Mouse (Mus musculus): ENCODE data around the gene Spocd1. TPM values are rescaled to one million over a fixed set of nuclear protein-coding genes. Genes with fewer than 3 reads are reported as not detected.

The Spocd1 gene
- total and polyA plus RNA-seq, 3 experiments: 0.04 to 0.07 TPM; not detected in 1

GRCm38 (mm10) chr4:129970168-129970567, 41.1 kb downstream of the Spocd1 start:
- Histone ChIP-seq H3K27me3 (replicated peaks) (peaks cover 56% of the 10 kb centered on the region), H3K4me1 (ENCODE audit: control insufficient read depth in 1 of 2, insufficient read depth in 2 of 2) (peaks cover 20 to 45% of the 10 kb centered on the region in 2 experiments), H3K9ac (ENCODE audit: insufficient read depth, low read depth) (no peak overlapping the region), H3K27ac (ENCODE audit: insufficient read depth, low read depth) (no peak overlapping the region), H3K79me2 (replicated peaks; ENCODE audit: control insufficient read depth, extremely low read depth, insufficient read depth, poor library complexity, severe bottlenecking) (no peaks in the 10 kb centered on the region), H3K4me2 (ENCODE audit: insufficient read depth, low read depth, poor library complexity, severe bottlenecking) (no peak overlapping the region), H3K9me3 (replicated peaks; ENCODE audit: low read length) (no peaks in the 10 kb centered on the region), H3K36me3 (replicated peaks in 1 of 2; ENCODE audit: control insufficient read depth in 1 of 2, insufficient read depth in 1 of 2, low read length in 1 of 2) (no peaks in the 10 kb centered on the region), H3K4me3 (replicated peaks in 1 of 3; ENCODE audit: low read depth in 2 of 3, low read length in 2 of 3, poor library complexity in 1 of 3) (no peak overlapping the region)
- dilution Hi-C loops (cut with MboI; ENCODE audit: extremely low pct_ligation_motif_present, extremely low pct_unique_long_range_greater_than_20kb, low sequenced_read_pairs) (no loop called here), in situ Hi-C loops (cut with MboI; ENCODE audit: low pct_ligation_motif_present, low pct_unique_long_range_greater_than_20kb, low sequenced_read_pairs) (no loop called here)
- DNase-seq (ENCODE audit: extremely low read depth): no peak
- TF ChIP-seq CTCF (conservative IDR thresholded peaks at IDR 0.05 in 1 of 2, IDR thresholded peaks at IDR 0.05 in 1 of 2; ENCODE audit: low read depth in 2 of 2, low read length in 2 of 2) (no peak), ZMIZ1 (IDR thresholded peaks at IDR 0.05; ENCODE audit: low read depth, low read length) (no peak), TBP (conservative IDR thresholded peaks at IDR 0.05; ENCODE audit: low read depth, low read length) (no peak), EP300 (IDR thresholded peaks at IDR 0.05; ENCODE audit: low read length) (no peak), JUN (IDR thresholded peaks at IDR 0.05; ENCODE audit: insufficient read depth, low read depth, low read length) (no peak), SIN3A (IDR thresholded peaks at IDR 0.05; ENCODE audit: low read length) (no peak), ELF1 (IDR thresholded peaks at IDR 0.05; ENCODE audit: low read depth, low read length) (no peak), ZC3H11A (IDR thresholded peaks at IDR 0.05; ENCODE audit: low read depth, low read length) (no peak), MAX (IDR thresholded peaks at IDR 0.05; ENCODE audit: low read length) (no peak), ZNF384 (IDR thresholded peaks at IDR 0.05; ENCODE audit: low read depth, low read length) (no peak), CHD2 (IDR thresholded peaks at IDR 0.05; ENCODE audit: low read length) (no peak), PAX5 (IDR thresholded peaks at IDR 0.05; ENCODE audit: low read length) (no peak), USF1 (IDR thresholded peaks at IDR 0.05; ENCODE audit: low read depth, low read length) (no peak), USF2 (conservative IDR thresholded peaks at IDR 0.05; ENCODE audit: low read depth, low read length) (no peak), JUND (conservative IDR thresholded peaks at IDR 0.05; ENCODE audit: low read depth, low read length) (no peak), MEF2A (IDR thresholded peaks at IDR 0.05; ENCODE audit: borderline replicate concordance, low read depth, low read length) (no peak), UBTF (IDR thresholded peaks at IDR 0.05; ENCODE audit: low read depth, low read length) (no peak)

- no peak for DNase-seq (ENCODE audit: extremely low read depth)
- H3K4me1 ChIP-seq (ENCODE audit: control insufficient read depth in 1 of 2, insufficient read depth in 2 of 2): peaks cover 18 to 38% of the 10 kb centered on the region in 2 experiments
- dilution Hi-C loops (cut with MboI; ENCODE audit: extremely low pct_ligation_motif_present, extremely low pct_unique_long_range_greater_than_20kb, low sequenced_read_pairs): no loop called here
- H3K9ac ChIP-seq (ENCODE audit: insufficient read depth, low read depth): no peak overlapping the region
- no peak overlapping the region for H3K27ac ChIP-seq (ENCODE audit: insufficient read depth, low read depth)
- H3K36me3 ChIP-seq (replicated peaks in 1 of 2; ENCODE audit: control insufficient read depth in 1 of 2, insufficient read depth in 1 of 2, low read length in 1 of 2): no peaks in the 10 kb centered on the region
- in situ Hi-C loops (cut with MboI; ENCODE audit: low pct_ligation_motif_present, low pct_unique_long_range_greater_than_20kb, low sequenced_read_pairs): no loop called here
- H3K27me3 ChIP-seq (replicated peaks): peaks cover 58% of the 10 kb centered on the region
- TF ChIP-seq ETS1 (conservative IDR thresholded peaks at IDR 0.05; ENCODE audit: low read depth, low read length) (no peak), MXI1 (IDR thresholded peaks at IDR 0.05; ENCODE audit: low read depth, low read length) (no peak), NRF1 (IDR thresholded peaks at IDR 0.05; ENCODE audit: low read depth, low read length) (no peak), MYC (IDR thresholded peaks at IDR 0.05; ENCODE audit: low read depth, low read length) (no peak), UBTF (IDR thresholded peaks at IDR 0.05; ENCODE audit: low read depth, low read length) (no peak), ELF1 (IDR thresholded peaks at IDR 0.05; ENCODE audit: low read depth, low read length) (no peak), CTCF (conservative IDR thresholded peaks at IDR 0.05 in 1 of 2, IDR thresholded peaks at IDR 0.05 in 1 of 2; ENCODE audit: low read depth in 2 of 2, low read length in 2 of 2) (no peak), SMC3 (IDR thresholded peaks at IDR 0.05; ENCODE audit: low read depth, low read length) (no peak), RAD21 (IDR thresholded peaks at IDR 0.05; ENCODE audit: low read depth, low read length) (no peak), MEF2A (IDR thresholded peaks at IDR 0.05; ENCODE audit: borderline replicate concordance, low read depth, low read length) (no peak), POLR2A (IDR thresholded peaks at IDR 0.05; ENCODE audit: low read depth, low read length) (no peak), MAFK (IDR thresholded peaks at IDR 0.05; ENCODE audit: insufficient replicate concordance, low read length) (no peak), BHLHE40 (IDR thresholded peaks at IDR 0.05; ENCODE audit: low read depth, low read length) (no peak), GABPA (IDR thresholded peaks at IDR 0.05; ENCODE audit: insufficient replicate concordance, low read depth, low read length) (no peak), PAX5 (IDR thresholded peaks at IDR 0.05; ENCODE audit: low read length) (no peak), USF2 (conservative IDR thresholded peaks at IDR 0.05; ENCODE audit: low read depth, low read length) (no peak), USF1 (IDR thresholded peaks at IDR 0.05; ENCODE audit: low read depth, low read length) (no peak), HCFC1 (IDR thresholded peaks at IDR 0.05; ENCODE audit: low read depth, low read length) (no peak)
- H3K4me2 ChIP-seq (ENCODE audit: insufficient read depth, low read depth, poor library complexity, severe bottlenecking): no peak overlapping the region
- H3K79me2 ChIP-seq (replicated peaks; ENCODE audit: control insufficient read depth, extremely low read depth, insufficient read depth, poor library complexity, severe bottlenecking): no peaks in the 10 kb centered on the region
- H3K9me3 ChIP-seq (replicated peaks; ENCODE audit: low read length): no peaks in the 10 kb centered on the region
- H3K4me3 ChIP-seq (replicated peaks in 1 of 3; ENCODE audit: low read depth in 2 of 3, low read length in 2 of 3, poor library complexity in 1 of 3): no peak overlapping the region
Observed at GRCm38 (mm10) chr4:129970861-129971260, 41.8 kb downstream of the Spocd1 start.

All from CH12.LX (cell line).